Mouse (Mus musculus) heart, embryonic 12.5 days (tissue): ENCODE results near the gene Foxj3. TPM values are rescaled to one million over a fixed set of nuclear protein-coding genes. Genes with fewer than 3 reads are reported as not detected.

Experiments
- ATAC-seq: fragments of 200-750 bp; cut with Nextera tagmentation; 2 replicates; pipeline ENCODE4 v1.8.0; 2017; ENCODE audit warnings: moderate TSS enrichment, moderate library complexity; ENCODE audit not compliant: insufficient number of reproducible peaks, low FRiP score
- H3K27ac ChIP-seq: fragments of 300-500 bp; sonication (generic); 2 replicates; pipeline ENCODE4 v1.5.1; 2016; ENCODE audit warnings: mild to moderate bottlenecking, moderate library complexity; ENCODE audit not compliant: poor library complexity, severe bottlenecking
- H3K27me3 ChIP-seq: fragments of 300-500 bp; sonication (generic); replicated peaks from 2 replicates; pipeline ENCODE4 v1.6.1; 2016; ENCODE audit warnings: mild to moderate bottlenecking, moderate library complexity
- H3K36me3 ChIP-seq: fragments of 300-500 bp; sonication (generic); 2 replicates; pipeline ENCODE4 v1.6.1; 2016; ENCODE audit warnings: mild to moderate bottlenecking, moderate library complexity
- H3K4me1 ChIP-seq: fragments of 300-500 bp; sonication (generic); replicated peaks from 2 replicates; pipeline ENCODE4 v1.6.1; 2016; ENCODE audit warnings: mild to moderate bottlenecking
- H3K4me2 ChIP-seq: fragments of 300-500 bp; sonication (generic); 2 replicates; pipeline ENCODE4 v1.6.1; 2016; ENCODE audit warnings: mild to moderate bottlenecking, moderate library complexity
- H3K4me3 ChIP-seq: fragments of 300-500 bp; sonication (generic); 2 replicates; pipeline ENCODE4 v1.5.1; 2016; ENCODE audit warnings: mild to moderate bottlenecking
- H3K9ac ChIP-seq: fragments of 300-500 bp; sonication (generic); 2 replicates; pipeline ENCODE4 v1.6.1; 2016; ENCODE audit warnings: mild to moderate bottlenecking, moderate library complexity
- H3K9me3 ChIP-seq: fragments of 300-500 bp; sonication (generic); replicated peaks from 2 replicates; pipeline ENCODE4 v1.6.1; 2016; ENCODE audit warnings: mild to moderate bottlenecking, moderate library complexity
- WGBS: fragments of 180-500 bp; shearing (Covaris S2); methylation state at CpG from one replicate; pipeline ENCODE4 v1.1.7; 2016; 5-methylcytosine and 5-hydroxymethylcytosine counted together
- polyA plus RNA-seq: library from polyadenylated mRNA; unstranded; fragments of >200 nt; fragmentation: Nextera tagmentation; extraction: Ambion mirVana; gene quantifications from 2 replicates; pipeline ENCODE4 v1.2.1, GENCODE M21; 2016

The Foxj3 gene
- polyA plus RNA-seq, 1 experiment from 2014 or later = 28.4 TPM

GRCm38 (mm10) chr4:119572682-119573081 lies 35.9 kb downstream of the Foxj3 start:
- no peak overlapping the region for H3K9ac ChIP-seq
- no peaks in the 10 kb centered on the region for H3K9me3 ChIP-seq
- H3K27ac ChIP-seq = 0 out of 2 replicates have a peak overlapping the region, but pooled peaks have one; percentile 1
- H3K4me3 ChIP-seq = no peak overlapping the region
- H3K4me1 ChIP-seq = peaks cover 38% of the 10 kb centered on the region
- no peak for ATAC-seq
- H3K36me3 ChIP-seq = peaks cover 13% of the 10 kb centered on the region
- WGBS = 91% methylated on average over 3 of the region's 3 CpGs
- H3K4me2 ChIP-seq = no peak overlapping the region
- no peaks in the 10 kb centered on the region for H3K27me3 ChIP-seq

- 21% methylated on average over 2 of the region's 2 CpGs for WGBS
- no peak overlapping the region for H3K4me2 ChIP-seq
- H3K9me3 ChIP-seq = 0 out of 2 replicates have a peak, but pooled peaks cover 4% of the 10 kb centered on the region
- no peak overlapping the region for H3K9ac ChIP-seq
- no peak overlapping the region for H3K27ac ChIP-seq
- H3K27me3 ChIP-seq = no peaks in the 10 kb centered on the region
- peaks cover 33% of the 10 kb centered on the region for H3K4me1 ChIP-seq
- H3K4me3 ChIP-seq = no peak overlapping the region
- ATAC-seq = no peak
- H3K36me3 ChIP-seq = peaks cover 17% of the 10 kb centered on the region
These were observed 37.7 kb downstream of the Foxj3 start for GRCm38 (mm10) chr4:119574504-119574903.

- 79% methylated on average over 3 of the region's 3 CpGs for WGBS
- ATAC-seq = no peak
- Histone ChIP-seq H3K36me3 (peaks cover 17% of the 10 kb centered on the region), H3K4me1 (peaks cover 33% of the 10 kb centered on the region), H3K9me3 (0 out of 2 replicates have a peak, but pooled peaks cover 4% of the 10 kb centered on the region), H3K9ac (no peak overlapping the region), H3K4me2 (no peak overlapping the region), H3K27me3 (no peaks in the 10 kb centered on the region), H3K27ac (no peak overlapping the region), H3K4me3 (no peak overlapping the region)
These were observed 38.7 kb downstream of the Foxj3 start for GRCm38 (mm10) chr4:119575459-119575858.

- peaks cover 21% of the 10 kb centered on the region for H3K36me3 ChIP-seq
- H3K9ac ChIP-seq = no peak overlapping the region
- 97% methylated on average over 2 of the region's 2 CpGs for WGBS
- no peak for ATAC-seq
- no peaks in the 10 kb centered on the region for H3K9me3 ChIP-seq
- H3K4me2 ChIP-seq = no peak overlapping the region
- no peaks in the 10 kb centered on the region for H3K27me3 ChIP-seq
- H3K4me1 ChIP-seq = peaks cover 9% of the 10 kb centered on the region; the same call in 1 of the 2 replicates
- no peak overlapping the region for H3K27ac ChIP-seq
- no peak overlapping the region for H3K4me3 ChIP-seq
These were observed 51.2 kb downstream of the Foxj3 start for GRCm38 (mm10) chr4:119588037-119588436.

GRCm38 (mm10) chr4:119589423-119589822 lies 52.6 kb downstream of the Foxj3 start:
- Histone ChIP-seq H3K9me3 (no peaks in the 10 kb centered on the region), H3K27me3 (no peaks in the 10 kb centered on the region), H3K27ac (no peak overlapping the region), H3K36me3 (peaks cover 21% of the 10 kb centered on the region), H3K4me1 (peaks cover 8% of the 10 kb centered on the region; the same call in 1 of the 2 replicates), H3K4me3 (no peak overlapping the region), H3K9ac (no peak overlapping the region), H3K4me2 (no peak overlapping the region)
- 83% methylated on average over 2 of the region's 2 CpGs for WGBS
- no peak for ATAC-seq

GRCm38 (mm10) chr4:119590027-119590426 lies 53.2 kb downstream of the Foxj3 start:
- Histone ChIP-seq H3K9ac (no peak overlapping the region), H3K4me1 (peaks cover 8% of the 10 kb centered on the region; the same call in 1 of the 2 replicates), H3K9me3 (no peaks in the 10 kb centered on the region), H3K4me2 (no peak overlapping the region), H3K36me3 (peaks cover 21% of the 10 kb centered on the region), H3K27me3 (no peaks in the 10 kb centered on the region), H3K27ac (no peak overlapping the region), H3K4me3 (no peak overlapping the region)
- whole genome bisulfite sequencing = 80% methylated on average over 1 of the region's 1 CpGs
- no peak for ATAC-seq

- no peak overlapping the region for H3K27ac ChIP-seq
- WGBS = 67% methylated on average over 3 of the region's 3 CpGs
- no peak for ATAC-seq
These were observed 55.7 kb downstream of the Foxj3 start for GRCm38 (mm10) chr4:119592479-119592878.

GRCm38 (mm10) chr4:119594331-119594730 lies 57.5 kb downstream of the Foxj3 start:
- no peak for ATAC-seq
- no peak overlapping the region for H3K27ac ChIP-seq

More at GRCm38 (mm10) chr4:119592479-119592878, 55.7 kb downstream of the Foxj3 start:
- H3K36me3 ChIP-seq = peaks cover 6% of the 10 kb centered on the region
- no peak overlapping the region for H3K4me2 ChIP-seq
- H3K9ac ChIP-seq = no peak overlapping the region
- H3K4me3 ChIP-seq = no peak overlapping the region
- no peaks in the 10 kb centered on the region for H3K27me3 ChIP-seq
- H3K9me3 ChIP-seq = no peaks in the 10 kb centered on the region
- peaks cover 8% of the 10 kb centered on the region; the same call in 1 of the 2 replicates for H3K4me1 ChIP-seq

GRCm38 (mm10) chr4:119599605-119600004 lies 62.8 kb downstream of the Foxj3 start:
- no peaks in the 10 kb centered on the region for H3K9me3 ChIP-seq
- 2% methylated on average over 1 of the region's 1 CpGs for WGBS
- H3K27ac ChIP-seq = peak overlapping the region; percentile 70
- ATAC-seq = peak; percentile 45; the same call in 1 of the 2 replicates
- H3K4me1 ChIP-seq = peaks cover 12% of the 10 kb centered on the region; the same call in 1 of the 2 replicates
- peaks cover 20% of the 10 kb centered on the region for H3K36me3 ChIP-seq
- no peak overlapping the region for H3K9ac ChIP-seq
- H3K4me2 ChIP-seq = no peak overlapping the region
- no peak overlapping the region for H3K4me3 ChIP-seq
- no peaks in the 10 kb centered on the region for H3K27me3 ChIP-seq

More at GRCm38 (mm10) chr4:119594331-119594730, 57.5 kb downstream of the Foxj3 start:
- Histone ChIP-seq H3K4me1 (peaks cover 8% of the 10 kb centered on the region; the same call in 1 of the 2 replicates), H3K9me3 (no peaks in the 10 kb centered on the region), H3K9ac (no peak overlapping the region), H3K27me3 (no peaks in the 10 kb centered on the region), H3K36me3 (no peaks in the 10 kb centered on the region), H3K4me3 (no peak overlapping the region), H3K4me2 (no peak overlapping the region)
- WGBS = 90% methylated on average over 14 of the region's 14 CpGs

GRCm38 (mm10) chr4:119609488-119609887 lies 72.7 kb downstream of the Foxj3 start:
- no peak for ATAC-seq
- H3K36me3 ChIP-seq = peaks cover 24% of the 10 kb centered on the region
- no peak overlapping the region for H3K27ac ChIP-seq
- H3K4me2 ChIP-seq = no peak overlapping the region
- H3K27me3 ChIP-seq = no peaks in the 10 kb centered on the region
- H3K9ac ChIP-seq = no peak overlapping the region
- H3K4me3 ChIP-seq = no peak overlapping the region
- H3K4me1 ChIP-seq = peaks cover 18% of the 10 kb centered on the region
- H3K9me3 ChIP-seq = peaks cover 4% of the 10 kb centered on the region; the same call in 1 of the 2 replicates
- 22% methylated on average over 1 of the region's 1 CpGs for WGBS

- no peak for ATAC-seq
- Histone ChIP-seq H3K36me3 (peaks cover 16% of the 10 kb centered on the region), H3K27ac (no peak overlapping the region), H3K27me3 (no peaks in the 10 kb centered on the region), H3K9me3 (no peaks in the 10 kb centered on the region), H3K9ac (no peak overlapping the region), H3K4me2 (no peak overlapping the region), H3K4me1 (peaks cover 14% of the 10 kb centered on the region), H3K4me3 (no peak overlapping the region)
- WGBS = 83% methylated on average over 1 of the region's 1 CpGs
These were observed 77.3 kb downstream of the Foxj3 start for GRCm38 (mm10) chr4:119614078-119614477.

- Histone ChIP-seq H3K36me3 (peaks cover 20% of the 10 kb centered on the region), H3K4me2 (no peak overlapping the region), H3K9me3 (no peaks in the 10 kb centered on the region), H3K27ac (no peak overlapping the region), H3K27me3 (no peaks in the 10 kb centered on the region), H3K4me1 (peaks cover 10% of the 10 kb centered on the region), H3K4me3 (no peak overlapping the region), H3K9ac (no peak overlapping the region)
- 59% methylated on average over 4 of the region's 4 CpGs for WGBS
- ATAC-seq = no peak
These were observed 77.9 kb downstream of the Foxj3 start for GRCm38 (mm10) chr4:119614724-119615123.
